Mouse (Mus musculus) gastrocnemius, postnatal 14 days (tissue): ENCODE results near the gene Sycp2. TPM values are rescaled to one million over a fixed set of nuclear protein-coding genes. Genes with fewer than 3 reads are reported as not detected.
A peak's percentile ranks its signal among the peaks of the same experiment; 100 is the strongest.
"Not testable (repeated sequence)": the region's sequence is repeated elsewhere in the genome, so short reads cannot be mapped to it uniquely, and the experiment has no call there.

ENCODE experiments used
- DNase-seq: peaks from one replicate; pipeline ENCODE4 v3.0.0; 2021; ENCODE audit warnings: mixed read lengths
- intact Hi-C: fragments of 180-260 bp; cut with DNase I; formaldehyde crosslinking; loops from one replicate; pipeline ENCODE4 v1.15.1; 2025; ENCODE audit warnings: low total_unique reads
- total RNA-seq, 2 experiments: library from RNA; stranded (reverse); gene quantifications; 2 replicates each; pipeline ENCODE4 v1.2.3; 2021

The Sycp2 gene
- total RNA-seq, 2 experiments from 2014 or later: 0.08 to 0.24 TPM

DNA sequence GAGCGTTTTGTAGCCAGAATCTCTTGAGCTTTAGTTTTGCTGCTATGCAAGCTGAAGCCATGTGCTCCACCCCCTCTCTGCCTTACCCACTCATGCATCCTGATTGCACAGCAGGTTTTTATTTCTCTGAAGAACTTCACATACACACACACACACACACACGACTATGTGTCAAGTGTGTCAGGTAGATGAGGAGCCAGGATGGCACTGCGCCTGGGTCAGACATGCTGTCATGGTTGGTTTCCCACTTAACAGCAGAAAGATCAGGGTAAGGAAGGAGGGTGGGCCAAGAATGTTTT, 7.6 kb upstream of the Sycp2 start:
- no peak for DNase-seq
- intact Hi-C loops: no loop called here

DNA sequence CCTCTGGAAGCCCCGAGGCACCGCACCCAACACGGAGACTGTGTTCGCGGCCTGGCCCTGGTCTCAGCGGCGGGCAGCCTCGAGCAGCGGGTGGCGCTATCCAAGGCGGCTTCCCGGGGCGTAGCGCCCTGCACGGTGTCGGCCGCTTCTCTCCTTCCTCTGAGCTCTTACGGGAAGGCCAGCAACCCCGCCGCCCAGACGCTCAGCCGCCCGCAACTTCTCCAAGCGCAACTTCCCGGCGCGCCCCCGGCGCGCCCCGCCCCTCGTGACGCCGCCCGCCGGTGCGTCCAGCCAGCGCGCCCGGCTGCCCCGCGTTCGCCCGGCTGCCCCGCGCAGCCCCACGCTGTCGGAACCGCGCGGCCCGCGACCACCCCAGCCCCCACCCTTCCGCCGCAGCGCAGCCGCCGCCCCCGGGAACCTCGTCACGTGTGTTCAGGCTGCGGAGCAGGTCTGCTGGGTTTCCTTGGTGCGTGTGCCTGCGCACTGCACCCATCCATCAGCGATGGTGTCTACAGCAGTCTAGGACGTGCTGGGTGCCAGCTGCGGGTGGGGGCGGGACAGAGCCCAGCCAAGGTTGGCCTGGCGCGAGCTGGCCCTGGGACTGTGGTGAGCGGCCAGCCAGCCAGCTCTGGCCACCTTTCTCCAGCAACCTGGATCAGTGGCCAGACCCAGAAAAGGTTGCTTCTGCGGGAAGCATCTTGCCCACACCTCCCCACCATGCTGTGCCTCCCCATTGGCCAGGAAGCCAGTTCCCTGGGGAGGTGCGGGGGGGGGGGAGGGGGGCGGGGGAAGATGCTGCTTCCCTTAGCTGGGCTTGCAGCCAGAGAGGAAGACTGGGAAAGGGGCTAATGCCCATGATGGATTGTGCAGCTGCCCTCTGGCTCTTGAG, 7.0 kb upstream of the Sycp2 start, which contains the start of the genes Ppp1r3d and Fam217b:
Gene Ppp1r3d (minus strand): TSS at position 212 of the 889 bp plus-strand sequence.
Gene Fam217b (plus strand): TSS at position 264 of the 889 bp plus-strand sequence.
- DNase-seq: peak; percentile 72
- intact Hi-C loops: no loop called here

DNA sequence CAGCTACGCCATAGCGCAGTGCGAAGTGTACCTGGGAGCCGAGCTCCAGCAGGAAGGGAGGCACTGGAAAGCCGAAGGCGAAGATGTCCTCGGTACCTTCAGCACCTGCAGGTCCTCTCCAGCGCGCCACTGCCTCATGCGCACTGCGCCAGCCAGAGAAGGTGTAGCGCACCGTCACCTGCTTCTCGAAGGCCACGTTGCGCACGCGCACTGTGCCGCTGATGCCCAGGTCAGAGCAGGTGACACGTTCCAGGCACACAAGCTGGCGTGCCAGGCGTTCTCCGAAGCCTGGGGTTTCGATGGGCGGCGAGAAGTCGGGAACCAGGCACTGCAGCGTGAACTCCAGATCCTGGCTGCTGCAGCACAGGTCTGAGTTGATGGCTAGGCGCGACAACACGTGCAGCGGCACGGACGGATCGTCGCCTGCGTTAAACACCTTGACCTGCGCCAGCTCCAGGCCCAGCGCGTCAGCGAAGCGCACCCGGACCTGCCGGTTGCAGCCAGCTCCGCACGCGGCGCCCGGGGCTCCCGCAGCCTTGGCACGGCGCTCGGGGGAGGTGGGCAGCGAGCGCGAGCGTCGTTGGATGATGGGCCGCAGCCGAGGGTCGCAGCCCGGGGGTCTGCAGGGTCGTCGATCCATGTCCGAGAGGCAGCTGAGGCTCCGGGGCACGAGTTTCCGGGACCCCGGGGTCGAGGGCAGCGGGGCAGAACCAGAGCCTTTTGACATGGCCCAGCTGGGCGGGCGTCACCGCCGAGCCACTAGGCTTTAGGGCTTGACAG, 6.2 kb upstream of the Sycp2 start:
- intact Hi-C loops: no loop called here
- peak; percentile 25 for DNase-seq

DNA sequence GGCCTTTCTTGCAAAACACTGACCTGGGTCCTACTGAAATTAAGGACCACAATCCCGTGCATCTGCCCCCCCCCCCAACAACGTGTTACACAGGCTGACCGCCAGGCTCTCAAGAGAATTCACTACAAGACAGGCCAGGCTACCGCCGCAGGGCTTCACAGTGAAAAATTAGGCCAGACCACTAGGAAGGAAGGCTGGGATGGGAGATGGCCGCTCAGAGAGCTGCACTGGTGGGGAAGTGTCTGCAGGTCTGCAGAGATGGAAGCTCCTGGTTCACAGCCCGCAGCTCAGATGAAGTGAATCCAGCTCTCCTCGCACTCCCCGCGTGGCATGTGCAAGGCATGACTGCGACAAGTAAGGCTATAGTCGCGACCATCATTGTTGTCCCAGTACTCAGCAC, 5.6 kb upstream of the Sycp2 start:
- DNase-seq: no peak
- intact Hi-C loops: no loop called here

DNA sequence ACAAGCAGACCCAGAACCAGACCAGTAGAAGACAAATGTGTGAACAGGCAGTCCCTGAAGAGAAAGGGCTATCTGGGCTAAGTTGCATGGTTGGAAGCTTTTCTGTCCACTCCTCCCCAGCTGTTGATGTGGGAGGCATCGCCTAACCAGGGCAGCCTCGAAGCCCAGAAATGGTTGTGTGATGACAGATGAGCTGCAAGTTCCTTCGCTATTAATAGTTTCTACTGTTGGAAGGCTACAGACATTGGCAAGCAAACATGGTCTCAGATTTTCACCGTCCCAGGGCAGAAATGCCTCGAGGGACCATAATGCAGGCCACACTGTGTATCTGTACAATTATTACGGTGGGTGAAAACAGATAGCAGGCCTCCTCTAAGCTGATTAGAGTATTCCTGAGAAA, 5.1 kb upstream of the Sycp2 start:
- intact Hi-C loops: no loop called here
- peak; percentile 65 for DNase-seq

DNA sequence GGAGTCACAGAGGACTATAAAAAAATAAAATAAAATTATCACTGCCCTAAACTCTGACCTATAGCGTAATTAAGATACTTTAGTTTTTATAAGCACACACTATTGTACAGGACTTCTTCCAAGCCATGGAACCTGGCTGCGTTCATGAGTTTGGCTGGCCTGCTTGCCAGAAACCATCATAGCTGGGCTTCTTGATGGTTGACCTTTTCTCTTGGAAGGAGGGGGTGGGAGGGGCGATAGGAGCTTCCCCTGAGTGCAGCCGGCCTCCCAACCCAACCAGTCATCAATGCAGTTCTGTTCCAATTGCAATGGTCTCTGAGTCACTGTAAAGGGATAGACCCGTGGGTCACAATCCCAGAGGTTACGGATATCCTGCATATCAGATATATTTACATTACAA, 2.8 kb upstream of the Sycp2 start:
- intact Hi-C loops: no loop called here
- no peak for DNase-seq

DNA sequence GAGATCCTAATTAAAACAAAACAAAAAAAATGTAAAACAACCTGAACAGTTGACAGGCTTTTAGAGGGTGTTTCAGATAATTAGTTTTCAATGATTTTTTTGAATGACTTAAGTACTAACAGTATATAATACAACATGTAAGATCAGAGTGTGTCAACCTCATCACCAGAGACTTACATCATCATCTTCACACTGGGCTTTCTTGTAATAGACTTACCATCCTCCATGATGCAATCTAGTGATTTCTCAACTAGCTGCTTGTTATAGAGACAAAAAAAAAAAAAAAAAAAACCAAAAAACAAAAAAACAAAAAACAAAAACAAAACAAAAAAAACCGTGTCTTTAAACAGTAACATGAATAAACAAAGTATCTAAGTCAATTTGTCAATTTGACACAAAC, 1.5 kb upstream of the Sycp2 start:
- intact Hi-C loops: no loop called here
- no peak for DNase-seq

DNA sequence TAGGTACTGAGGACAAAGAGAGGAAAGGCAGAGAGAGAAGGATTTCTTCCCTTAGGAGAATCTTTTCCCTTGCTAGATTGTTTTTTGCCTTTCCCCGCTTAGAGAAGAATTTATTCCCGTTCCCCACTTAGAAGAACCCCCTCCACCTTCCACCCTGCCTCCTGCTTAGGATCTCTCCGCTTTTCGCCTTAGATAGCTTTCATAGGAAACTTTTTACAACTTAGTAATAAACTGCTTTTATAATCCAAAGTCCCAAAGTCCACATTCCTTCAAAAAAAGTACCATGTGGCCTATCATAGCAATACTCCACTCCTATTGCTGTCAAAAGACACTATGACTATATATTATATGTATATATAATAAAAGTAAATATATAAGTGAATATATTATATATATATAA, 64.9 kb downstream of the Sycp2 start:
- intact Hi-C loops: no loop called here
- DNase-seq: no peak

DNA sequence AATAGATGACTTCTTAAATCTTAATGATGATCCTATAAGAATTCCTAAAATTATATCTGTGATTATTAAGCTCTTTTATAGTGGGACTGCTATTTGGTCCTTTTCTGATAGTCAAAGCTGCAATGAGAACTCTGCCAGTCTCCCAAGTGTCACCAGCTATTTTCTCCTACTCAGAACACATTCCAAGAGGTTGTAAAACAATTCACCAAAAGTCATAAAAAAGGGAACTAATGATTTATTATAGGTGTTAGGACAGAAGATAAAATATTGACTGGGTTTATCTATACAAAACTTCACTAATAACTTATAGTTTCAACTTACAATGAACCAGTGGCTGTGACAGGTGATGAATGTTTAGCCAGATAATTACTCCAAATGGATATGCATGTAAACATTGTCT, 65.4 kb downstream of the Sycp2 start:
- intact Hi-C loops: not testable (repeated sequence)

DNA sequence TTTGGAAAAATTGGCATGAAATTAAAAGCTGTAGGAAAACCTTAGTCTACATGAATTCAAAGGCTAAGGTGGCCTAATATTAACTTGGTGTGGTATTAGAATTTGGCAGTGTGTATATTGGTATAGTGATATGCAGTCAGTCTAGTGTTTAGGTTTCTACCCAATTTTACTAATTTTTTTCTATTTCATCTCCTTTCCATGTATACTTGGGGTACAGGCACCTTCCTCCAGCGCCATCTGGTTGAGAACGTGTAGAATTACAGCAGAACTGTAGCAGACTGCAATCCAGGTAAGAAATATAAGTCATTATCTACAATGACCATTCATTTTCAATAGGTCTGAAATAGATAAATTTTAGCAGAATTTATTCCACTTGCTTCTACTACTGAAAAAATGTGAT, 68.4 kb downstream of the Sycp2 start:
- intact Hi-C loops: no loop called here

More for the DNA sequence above, 65.4 kb downstream of the Sycp2 start:
- not testable (repeated sequence) for DNase-seq

DNA sequence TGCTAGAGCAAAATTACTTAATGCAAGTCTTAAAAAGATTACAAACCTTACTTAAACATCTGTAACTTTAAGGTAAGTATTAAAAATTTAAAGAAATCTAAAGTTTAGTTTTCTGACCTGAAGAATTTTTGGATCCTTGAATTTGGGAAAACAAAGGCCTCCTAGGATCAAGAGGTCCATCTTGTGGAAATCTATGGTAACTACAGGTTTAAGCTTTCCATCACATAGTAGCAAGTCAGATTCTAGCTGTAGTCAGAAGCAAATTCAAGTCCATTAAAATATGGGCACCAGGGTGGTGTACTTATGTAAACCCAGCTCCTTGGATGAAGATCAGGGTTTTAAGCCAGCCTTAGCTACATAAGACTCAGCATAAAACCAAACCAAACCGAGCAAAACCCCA, 69.6 kb downstream of the Sycp2 start:
- intact Hi-C loops: no loop called here

More for the DNA sequence above, 68.4 kb downstream of the Sycp2 start:
- no peak for DNase-seq

DNA sequence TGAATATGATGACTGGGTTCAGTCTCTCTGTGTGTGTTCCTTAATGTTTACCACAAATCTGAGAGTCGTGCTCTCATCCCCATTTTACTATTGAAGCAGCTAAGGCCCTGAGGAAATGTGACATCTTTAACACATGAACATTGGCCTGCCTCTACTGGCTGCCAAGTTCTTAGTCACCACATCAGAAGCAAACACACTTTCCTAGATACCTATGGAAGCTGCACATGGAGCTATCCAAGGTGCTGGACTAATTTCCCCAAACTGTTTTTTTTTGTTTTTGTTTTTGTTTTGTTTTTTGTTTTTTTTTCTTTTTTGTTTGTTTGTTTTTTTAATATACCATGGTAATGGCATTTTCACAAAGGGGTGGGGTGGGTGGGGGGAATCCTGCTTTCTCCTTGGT, 77.5 kb downstream of the Sycp2 start:
- DNase-seq: no peak

More for the DNA sequence above, 69.6 kb downstream of the Sycp2 start:
- no peak for DNase-seq

DNA sequence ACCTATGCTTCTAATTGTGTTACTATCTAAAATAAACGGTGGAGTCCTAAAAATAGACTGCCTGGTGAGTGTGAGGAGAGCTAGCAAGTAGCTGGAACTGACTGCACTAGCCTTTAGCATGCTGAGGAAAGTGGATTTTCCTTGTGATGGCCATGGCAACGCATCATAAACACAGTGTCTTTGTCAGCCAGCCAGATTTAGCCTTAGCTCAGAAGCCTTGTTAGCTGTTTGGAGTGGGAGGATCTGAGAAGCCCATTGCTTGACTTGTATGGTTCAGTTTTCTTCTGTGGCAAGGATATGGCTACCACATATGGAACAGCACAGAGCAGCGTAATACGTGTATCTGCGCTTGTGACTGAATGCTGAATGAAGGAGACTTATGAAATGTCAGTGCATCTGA, 77.9 kb downstream of the Sycp2 start:
- intact Hi-C loops: no loop called here
- DNase-seq: no peak

More for the DNA sequence above, 77.5 kb downstream of the Sycp2 start:
- intact Hi-C loops: no loop called here

DNA sequence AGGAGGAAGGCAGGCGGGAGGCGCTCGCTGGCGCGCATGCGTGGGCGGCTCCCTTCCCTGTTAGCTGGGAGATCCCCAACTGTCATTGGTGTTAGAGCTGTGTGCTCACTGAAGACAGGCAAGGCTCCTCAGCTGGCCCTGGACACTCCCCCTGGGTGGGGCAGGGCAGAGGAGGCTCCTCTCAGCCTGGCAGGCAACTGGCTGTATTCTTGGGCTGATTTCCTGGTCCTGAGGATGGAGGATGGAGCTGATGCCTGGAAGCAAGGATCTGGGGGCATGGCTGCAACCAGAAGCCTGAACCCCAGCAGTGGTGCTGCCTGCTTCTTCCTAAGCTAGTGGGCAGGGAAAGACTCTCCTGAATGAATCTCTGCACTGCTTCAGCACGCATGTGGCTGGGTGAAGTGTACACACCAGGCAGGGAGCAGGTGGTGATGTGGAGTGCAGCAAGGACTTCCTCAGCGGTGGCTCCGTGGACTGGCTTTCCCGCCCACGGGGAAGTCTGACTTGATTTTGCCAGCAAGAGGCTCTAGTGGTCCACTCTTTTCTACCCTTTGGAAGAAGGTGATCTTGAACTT, 79.9 kb downstream of the Sycp2 start:
- intact Hi-C loops: no loop called here
- DNase-seq: peak; percentile 51

DNA sequence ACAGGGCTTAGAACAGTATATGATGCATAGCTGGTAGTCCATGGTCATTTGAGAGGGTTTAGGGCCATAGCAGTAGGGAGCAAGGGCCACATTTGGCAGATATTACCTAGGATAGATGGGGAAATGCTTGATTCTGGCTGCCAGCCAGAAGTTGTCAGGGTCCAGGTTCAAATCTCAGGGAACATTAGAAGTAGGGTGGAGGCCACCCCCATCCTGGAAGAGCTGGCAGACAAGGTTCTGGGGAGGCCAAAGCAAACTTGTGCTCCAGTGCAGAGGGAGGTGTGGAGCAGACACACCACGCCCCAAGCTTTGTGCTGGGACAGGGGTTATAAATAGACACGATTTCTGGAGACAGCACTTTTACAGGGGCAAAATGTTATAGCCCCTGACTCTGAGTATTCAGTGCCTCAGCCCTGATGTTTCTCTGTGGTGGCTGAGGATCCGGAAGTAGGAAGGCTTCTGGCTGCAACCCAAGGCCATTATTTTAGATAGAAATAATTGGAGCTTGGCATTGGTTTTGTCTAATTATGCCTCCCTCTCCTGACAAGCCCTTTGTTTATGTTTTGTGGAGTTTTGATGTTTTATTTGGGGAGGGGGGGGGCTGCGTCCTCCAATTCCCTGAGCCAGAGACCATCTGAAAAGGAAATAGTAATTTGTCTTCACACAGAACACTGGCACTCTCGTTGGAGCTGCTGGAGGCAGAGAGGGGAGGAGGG, 80.6 kb downstream of the Sycp2 start:
- no peak for DNase-seq
- intact Hi-C loops: no loop called here

DNA sequence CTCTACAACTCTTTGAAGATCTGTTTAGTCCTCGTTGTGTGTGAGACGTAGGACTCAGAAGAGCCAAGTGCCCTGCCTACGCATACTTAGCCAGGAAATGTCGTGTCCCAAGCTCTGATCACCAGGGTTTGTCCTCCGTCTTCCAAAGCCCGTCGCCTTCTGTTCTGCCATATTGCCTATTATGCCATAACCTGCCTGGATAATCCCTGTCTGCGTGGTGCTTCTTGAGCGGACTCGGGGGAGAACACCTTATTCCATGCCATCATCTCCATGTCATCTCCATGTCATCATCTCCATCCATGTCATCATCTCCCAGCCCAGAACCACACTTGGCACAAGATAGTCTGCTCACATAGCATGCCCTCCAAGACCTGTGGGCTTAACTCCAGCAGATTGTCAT, 81.4 kb downstream of the Sycp2 start:
- intact Hi-C loops: no loop called here
- DNase-seq: no peak

DNA sequence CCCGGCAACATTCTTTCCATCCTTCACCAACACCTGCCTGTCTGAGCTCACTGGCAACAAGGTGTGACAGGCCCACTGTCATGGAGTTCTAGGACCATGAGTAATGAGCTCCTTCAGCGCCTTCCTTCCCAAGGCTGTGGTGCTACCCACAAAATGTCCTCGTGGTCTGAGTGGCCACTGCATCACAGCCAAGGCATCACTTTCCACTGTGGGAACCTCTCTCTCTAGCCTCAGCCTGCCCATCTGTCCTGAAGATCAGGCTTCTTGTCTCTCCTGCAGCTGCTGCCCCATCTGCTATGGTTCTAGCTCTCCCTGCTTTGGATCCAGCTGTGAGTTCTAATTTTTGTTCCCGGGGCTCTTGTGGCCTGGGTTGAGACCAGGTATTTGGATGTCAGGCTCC, 82.7 kb downstream of the Sycp2 start:
- intact Hi-C loops: no loop called here
- no peak for DNase-seq

DNA sequence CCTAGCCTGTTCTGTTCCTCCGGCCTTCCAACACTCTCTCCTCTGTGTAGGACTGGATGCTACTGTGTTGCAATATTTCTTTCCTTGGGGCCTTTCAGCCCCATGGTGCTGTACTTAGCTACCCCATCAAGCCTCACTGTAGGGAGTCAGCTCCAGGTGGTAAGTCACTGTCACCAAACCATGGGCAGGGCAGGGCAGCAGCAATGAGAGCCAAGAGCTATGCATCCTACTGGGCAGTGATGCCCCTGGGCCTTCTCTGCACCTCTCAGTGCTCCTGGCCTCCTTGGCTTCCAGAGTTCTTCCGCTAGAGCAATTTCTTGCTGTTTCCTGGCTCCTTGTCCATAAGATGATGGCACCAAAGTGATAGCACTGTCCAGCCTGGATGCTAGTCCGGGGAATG, 83.1 kb downstream of the Sycp2 start:
- intact Hi-C loops: no loop called here

DNA sequence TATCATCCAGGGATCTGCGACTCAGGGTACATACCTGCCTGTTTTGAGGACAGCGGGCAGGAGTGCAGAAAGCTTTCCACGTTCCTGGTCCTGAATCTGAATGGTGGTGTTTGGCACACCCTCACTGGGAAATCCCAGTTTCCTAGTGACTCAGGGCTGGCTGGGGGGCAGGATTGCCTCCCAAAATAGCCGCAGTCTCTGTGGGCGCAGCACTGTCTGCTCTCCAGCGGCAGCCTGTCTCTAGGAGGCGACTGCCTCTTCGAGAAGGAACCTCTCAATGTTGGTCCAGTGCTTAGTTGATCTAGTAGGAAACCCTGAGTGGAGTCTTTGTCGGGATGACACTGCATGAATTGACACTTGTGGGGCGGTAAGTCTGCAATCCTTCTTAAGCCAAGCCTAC, 86.2 kb downstream of the Sycp2 start:
- intact Hi-C loops: no loop called here
- no peak for DNase-seq

More for the DNA sequence above, 83.1 kb downstream of the Sycp2 start:
- DNase-seq: no peak

DNA sequence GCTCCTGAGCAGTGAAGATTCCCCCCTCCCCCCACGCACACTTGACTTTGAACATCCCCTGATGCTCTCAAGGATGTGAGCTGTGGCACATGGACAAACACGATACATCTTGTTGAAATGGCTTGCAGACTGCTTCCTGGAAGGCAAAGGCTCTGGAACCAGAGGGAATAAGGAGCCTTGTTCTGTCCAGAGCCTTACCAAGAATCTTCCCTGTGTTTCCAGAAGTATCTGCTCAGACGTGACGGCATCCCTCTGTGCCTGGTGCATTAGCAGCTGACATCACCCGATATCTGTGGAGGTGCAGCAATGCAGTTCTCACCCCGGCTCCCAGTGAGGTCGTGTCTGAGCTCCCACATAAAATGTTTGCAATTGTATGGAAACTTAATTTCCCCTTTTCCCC, 87.7 kb downstream of the Sycp2 start:
- intact Hi-C loops: no loop called here
- no peak for DNase-seq
